Mouse (Mus musculus) spleen, adult 12 weeks (tissue): Measurements from ENCODE around the gene Mgat5.

Experiments
- DNase-seq: peaks from one replicate; pipeline ENCODE4 v3.0.0; 2022; ENCODE audit warnings: low spot score

The Mgat5 gene

GRCm38 (mm10) chr1:127204817-127205485, at the start of gene Mgat5:
Mgat5 (plus strand) TSS chr1:127205015.
- DNase-seq = peak; percentile 77

GRCm38 (mm10) chr1:127160118-127160760, 44.6 kb upstream of the Mgat5 start:
- no peak for DNase-seq

- no peak for DNase-seq
These were observed 40.1 kb upstream of the Mgat5 start for GRCm38 (mm10) chr1:127164589-127165160.

GRCm38 (mm10) chr1:127166521-127166920, 38.3 kb upstream of the Mgat5 start:
- DNase-seq = no peak

- DNase-seq = no peak
These were observed 37.2 kb upstream of the Mgat5 start for GRCm38 (mm10) chr1:127167586-127167985.

- no peak for DNase-seq
These were observed 36.6 kb upstream of the Mgat5 start for GRCm38 (mm10) chr1:127168205-127168604.

- no peak for DNase-seq
These were observed 35.3 kb upstream of the Mgat5 start for GRCm38 (mm10) chr1:127169516-127169915.

- DNase-seq = no peak
These were observed 33.5 kb upstream of the Mgat5 start for GRCm38 (mm10) chr1:127171361-127171760.

- DNase-seq = no peak
These were observed 31.4 kb upstream of the Mgat5 start for GRCm38 (mm10) chr1:127173448-127173847.

GRCm38 (mm10) chr1:127192396-127192795, 12.4 kb upstream of the Mgat5 start:
- DNase-seq = no peak

GRCm38 (mm10) chr1:127199186-127199585, 5.6 kb upstream of the Mgat5 start:
- DNase-seq = no peak

- DNase-seq = no peak
These were observed 2.5 kb upstream of the Mgat5 start for GRCm38 (mm10) chr1:127202360-127202759.

- DNase-seq = no peak
These were observed 1.5 kb upstream of the Mgat5 start for GRCm38 (mm10) chr1:127203231-127203764.

- DNase-seq = no peak
These were observed 745 bp downstream of the Mgat5 start for GRCm38 (mm10) chr1:127205501-127206019.

- peak; percentile 17 for DNase-seq
These were observed 1.3 kb downstream of the Mgat5 start for GRCm38 (mm10) chr1:127206020-127206641.

- DNase-seq = no peak
These were observed 2.2 kb downstream of the Mgat5 start for GRCm38 (mm10) chr1:127206881-127207555.

GRCm38 (mm10) chr1:127208167-127208566, 3.4 kb downstream of the Mgat5 start:
- no peak for DNase-seq

- DNase-seq = no peak
These were observed 8.0 kb downstream of the Mgat5 start for GRCm38 (mm10) chr1:127212812-127213211.

GRCm38 (mm10) chr1:127213434-127213833, 8.6 kb downstream of the Mgat5 start:
- no peak for DNase-seq

GRCm38 (mm10) chr1:127214585-127215232, 9.9 kb downstream of the Mgat5 start:
- DNase-seq = no peak

GRCm38 (mm10) chr1:127216979-127217378, 12.2 kb downstream of the Mgat5 start:
- no peak for DNase-seq
